Mouse (Mus musculus) macrophage (primary cell): ENCODE results near the gene Sbds. TPM values are rescaled to one million over a fixed set of nuclear protein-coding genes. Genes with fewer than 3 reads are reported as not detected.

Source experiments
- H3K27ac ChIP-seq: fragments of 350-480 bp; formaldehyde crosslinking; 2 replicates; pipeline ENCODE4 v1.9.0; 2021
- H3K36me3 ChIP-seq: fragments of 350-480 bp; formaldehyde crosslinking; 2 replicates; pipeline ENCODE4 v1.9.0; 2021; ENCODE audit errors: inconsistent target
- H3K4me3 ChIP-seq: fragments of 350-480 bp; formaldehyde crosslinking; 2 replicates; pipeline ENCODE4 v1.9.0; 2021; ENCODE audit errors: inconsistent target
- H3K79me2 ChIP-seq: fragments of 350-480 bp; formaldehyde crosslinking; 2 replicates; pipeline ENCODE4 v1.9.0; 2021; ENCODE audit errors: inconsistent target
- WGBS: methylation state at CpG from one replicate; pipeline ENCODE4 v1.1.7; 2026; ENCODE audit warnings: inconsistent platforms; ENCODE audit not compliant: missing documents; 5-methylcytosine and 5-hydroxymethylcytosine counted together
- polyA plus RNA-seq: library from polyadenylated mRNA; stranded (reverse); fragments of 250-400 nt; gene quantifications from 3 replicates; pipeline ENCODE4 v1.2.4, GENCODE M21; 2018; ENCODE audit warnings: inconsistent platforms

Sbds gene
- polyA plus RNA-seq, 1 experiment from 2014 or later, result 110 TPM

- Histone ChIP-seq H3K27ac (no peak overlapping the region), H3K36me3 (peaks cover 88% of the 10 kb centered on the region), H3K4me3 (no peak overlapping the region), H3K79me2 (peaks cover 14% of the 10 kb centered on the region; the same call in 1 of the 2 replicates)
- WGBS, result 88% methylated on average over 7 of the region's 7 CpGs
These were observed 16.1 kb downstream of the Sbds start for GRCm38 (mm10) chr5:130239236-130239635.

- Histone ChIP-seq H3K79me2 (peaks cover 43% of the 10 kb centered on the region; the same call in 1 of the 2 replicates), H3K4me3 (no peak overlapping the region), H3K36me3 (peaks cover 92% of the 10 kb centered on the region), H3K27ac (no peak overlapping the region)
- 50% methylated on average over 5 of the region's 8 CpGs for WGBS
These were observed 19.0 kb downstream of the Sbds start for GRCm38 (mm10) chr5:130236302-130236701.

- H3K36me3 ChIP-seq, result peaks cover 31% of the 10 kb centered on the region
- WGBS, result 5% methylated on average over 4 of the region's 4 CpGs
- peaks cover 100% of the 10 kb centered on the region for H3K79me2 ChIP-seq
- no peak overlapping the region for H3K27ac ChIP-seq
- no peak overlapping the region for H3K4me3 ChIP-seq
These were observed 27.2 kb downstream of the Sbds start for GRCm38 (mm10) chr5:130228120-130228519.

- Histone ChIP-seq H3K4me3 (no peak overlapping the region), H3K36me3 (peaks cover 18% of the 10 kb centered on the region; the same call in 1 of the 2 replicates), H3K79me2 (peaks cover 94% of the 10 kb centered on the region), H3K27ac (no peak overlapping the region)
- 97% methylated on average over 3 of the region's 3 CpGs for WGBS
These were observed 28.5 kb downstream of the Sbds start for GRCm38 (mm10) chr5:130226790-130227189.

- H3K4me3 ChIP-seq, result peak overlapping the region; percentile 85
- WGBS, result under 1% methylated on average over 88 of the region's 88 CpGs
- H3K36me3 ChIP-seq, result no peaks in the 10 kb centered on the region
- peak overlapping the region; percentile 69 for H3K27ac ChIP-seq
- peaks cover 50% of the 10 kb centered on the region for H3K79me2 ChIP-seq
These were observed 33.0 kb downstream of the Sbds start for GRCm38 (mm10) chr5:130222146-130223004.

GRCm38 (mm10) chr5:130221760-130222145, 33.6 kb downstream of the Sbds start:
- H3K4me3 ChIP-seq, result peak overlapping the region; percentile 85
- peak overlapping the region; percentile 69 for H3K27ac ChIP-seq
- H3K79me2 ChIP-seq, result peaks cover 44% of the 10 kb centered on the region
- no peaks in the 10 kb centered on the region for H3K36me3 ChIP-seq
- 3% methylated on average over 10 of the region's 10 CpGs for WGBS

GRCm38 (mm10) chr5:130221316-130221715, 34.0 kb downstream of the Sbds start:
- Histone ChIP-seq H3K4me3 (peak overlapping the region; percentile 85), H3K27ac (peak overlapping the region; percentile 69), H3K79me2 (peaks cover 40% of the 10 kb centered on the region), H3K36me3 (no peaks in the 10 kb centered on the region)
- WGBS, result 54% methylated on average over 2 of the region's 2 CpGs

- Histone ChIP-seq H3K4me3 (no peak overlapping the region), H3K27ac (no peak overlapping the region), H3K36me3 (peaks cover 15% of the 10 kb centered on the region; the same call in 1 of the 2 replicates), H3K79me2 (peaks cover 10% of the 10 kb centered on the region)
- WGBS, result 95% methylated on average over 5 of the region's 5 CpGs
These were observed 37.0 kb downstream of the Sbds start for GRCm38 (mm10) chr5:130218336-130218735.

GRCm38 (mm10) chr5:130217406-130217805, 37.9 kb downstream of the Sbds start:
- H3K27ac ChIP-seq, result no peak overlapping the region
- H3K36me3 ChIP-seq, result peaks cover 24% of the 10 kb centered on the region
- 84% methylated on average over 4 of the region's 4 CpGs for WGBS

GRCm38 (mm10) chr5:130216781-130217180, 38.5 kb downstream of the Sbds start, which contains the start of gene Tmem248:
Gene Tmem248, plus strand, starts transcription at chr5:130217081.
- Histone ChIP-seq H3K27ac (no peak within 1 kb of the TSS), H3K36me3 (peaks cover 31% of the 10 kb centered on the region)
- 93% methylated on average over 7 of the region's 7 CpGs for WGBS

More at GRCm38 (mm10) chr5:130217406-130217805, 37.9 kb downstream of the Sbds start:
- H3K4me3 ChIP-seq, result no peak overlapping the region
- peaks cover under 1% of the 10 kb centered on the region; the same call in 1 of the 2 replicates for H3K79me2 ChIP-seq

GRCm38 (mm10) chr5:130212956-130213355, 42.4 kb downstream of the Sbds start:
- H3K36me3 ChIP-seq, result peaks cover 65% of the 10 kb centered on the region
- 95% methylated on average over 11 of the region's 11 CpGs for WGBS
- H3K27ac ChIP-seq, result no peak overlapping the region
- no peaks in the 10 kb centered on the region for H3K79me2 ChIP-seq
- no peak overlapping the region for H3K4me3 ChIP-seq

More at GRCm38 (mm10) chr5:130216781-130217180, 38.5 kb downstream of the Sbds start, which contains the start of gene Tmem248:
- Histone ChIP-seq H3K79me2 (no peaks in the 10 kb centered on the region), H3K4me3 (no peak within 1 kb of the TSS)

GRCm38 (mm10) chr5:130207299-130207698, 48.0 kb downstream of the Sbds start:
- peaks cover 8% of the 10 kb centered on the region; the same call in 1 of the 2 replicates for H3K79me2 ChIP-seq
- H3K36me3 ChIP-seq, result peaks cover 39% of the 10 kb centered on the region
- WGBS, result 95% methylated on average over 4 of the region's 4 CpGs
- H3K27ac ChIP-seq, result no peak overlapping the region
- no peak overlapping the region for H3K4me3 ChIP-seq

- 98% methylated on average over 3 of the region's 3 CpGs for WGBS
- Histone ChIP-seq H3K36me3 (peaks cover 23% of the 10 kb centered on the region), H3K4me3 (no peak overlapping the region), H3K27ac (no peak overlapping the region), H3K79me2 (peaks cover 12% of the 10 kb centered on the region; the same call in 1 of the 2 replicates)
These were observed 49.8 kb downstream of the Sbds start for GRCm38 (mm10) chr5:130205441-130206023.

GRCm38 (mm10) chr5:130204560-130204959, 50.8 kb downstream of the Sbds start:
- Histone ChIP-seq H3K4me3 (no peak overlapping the region), H3K79me2 (peaks cover 12% of the 10 kb centered on the region; the same call in 1 of the 2 replicates), H3K27ac (no peak overlapping the region; the same call in 1 of the 2 replicates), H3K36me3 (peaks cover 19% of the 10 kb centered on the region)
- WGBS, result 60% methylated on average over 6 of the region's 6 CpGs

GRCm38 (mm10) chr5:130203948-130204347, 51.4 kb downstream of the Sbds start:
- WGBS, result 82% methylated on average over 4 of the region's 4 CpGs

More at GRCm38 (mm10) chr5:130203948-130204347, 51.4 kb downstream of the Sbds start:
- Histone ChIP-seq H3K4me3 (no peak overlapping the region), H3K79me2 (peaks cover 12% of the 10 kb centered on the region; the same call in 1 of the 2 replicates), H3K27ac (no peak overlapping the region), H3K36me3 (peaks cover 15% of the 10 kb centered on the region)
